Mouse (Mus musculus): ENCODE measurements at regions not wholly inside any gene's neighbourhood (a gene's known extent, or its start where the extent isn't known, plus 50 kb on each side); places are given as distances from the start of the nearest gene placed in this dataset.

DNA sequence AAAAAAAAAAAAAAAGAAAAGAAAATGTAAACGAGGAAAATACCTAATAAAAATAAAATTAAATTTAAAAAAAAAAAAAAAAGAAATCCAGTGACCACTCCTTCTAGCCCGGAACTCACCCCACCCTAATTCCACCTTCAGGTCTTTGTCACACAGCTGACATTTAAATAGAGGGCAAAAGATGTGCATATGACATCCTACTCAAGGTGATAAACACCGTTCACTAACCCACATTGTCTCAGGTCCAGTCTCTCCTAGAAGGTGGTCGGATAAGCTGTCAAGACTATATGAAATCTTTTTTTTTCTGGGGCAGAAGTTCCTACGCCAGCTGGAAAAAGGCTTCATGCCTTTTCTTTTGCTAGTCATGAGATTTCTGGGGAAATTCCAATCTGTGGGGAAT is 226.6 kb upstream of the Tbl1xr1 start:
- TF ChIP-seq POLR2A (IDR thresholded peaks at IDR 0.05; ENCODE audit: low read depth, low read length) (no peak), CTCF (IDR thresholded peaks at IDR 0.05; ENCODE audit: extremely low read depth, insufficient read depth, insufficient read length, insufficient replicate concordance) (no peak)

All from spleen, adult 2 months (tissue).